Mouse (Mus musculus) forebrain, embryonic 13.5 days (tissue): Measurements from ENCODE around the gene Itgav. TPM values are rescaled to one million over a fixed set of nuclear protein-coding genes. Genes with fewer than 3 reads are reported as not detected.

Experiments
- ATAC-seq: fragments of 200-750 bp; cut with Nextera tagmentation; 2 replicates; pipeline ENCODE4 v1.8.0; 2017
- H3K27ac ChIP-seq: fragments of 300-500 bp; sonication (generic); 2 replicates; pipeline ENCODE4 v1.5.1; 2015; ENCODE audit warnings: inconsistent platforms, mild to moderate bottlenecking, moderate library complexity
- H3K27me3 ChIP-seq: fragments of 300-500 bp; sonication (generic); 2 replicates; pipeline ENCODE4 v1.6.1; 2015; ENCODE audit warnings: mild to moderate bottlenecking, inconsistent platforms
- H3K36me3 ChIP-seq: fragments of 300-500 bp; sonication (generic); 2 replicates; pipeline ENCODE4 v1.6.1; 2015; ENCODE audit warnings: mild to moderate bottlenecking, inconsistent platforms; ENCODE audit not compliant: poor library complexity, severe bottlenecking
- H3K4me1 ChIP-seq: fragments of 300-500 bp; sonication (generic); 2 replicates; pipeline ENCODE4 v1.6.1; 2015; ENCODE audit warnings: inconsistent platforms
- H3K4me2 ChIP-seq: fragments of 300-500 bp; sonication (generic); 2 replicates; pipeline ENCODE4 v1.6.1; 2015; ENCODE audit warnings: inconsistent platforms, mild to moderate bottlenecking, moderate library complexity
- H3K4me3 ChIP-seq: fragments of 300-500 bp; sonication (generic); 2 replicates; pipeline ENCODE4 v1.5.1; 2015; ENCODE audit warnings: mild to moderate bottlenecking, inconsistent platforms
- H3K9ac ChIP-seq: fragments of 300-500 bp; sonication (generic); 2 replicates; pipeline ENCODE4 v1.6.1; 2015; ENCODE audit warnings: mild to moderate bottlenecking, inconsistent platforms
- H3K9me3 ChIP-seq: fragments of 300-500 bp; sonication (generic); replicated peaks from 2 replicates; pipeline ENCODE4 v1.6.1; 2016; ENCODE audit warnings: inconsistent platforms
- WGBS: fragments of 180-500 bp; shearing (Covaris S2); methylation state at CpG from one replicate; pipeline ENCODE4 v1.1.7; 2015; 5-methylcytosine and 5-hydroxymethylcytosine counted together
- polyA plus RNA-seq: library from polyadenylated mRNA; unstranded; fragments of >200 nt; fragmentation: Nextera tagmentation; extraction: Ambion mirVana; gene quantifications from 2 replicates; pipeline ENCODE4 v1.2.1, GENCODE M21; 2015

Itgav gene
- 24.0 and 24.9 TPM in 2 replicates for polyA plus RNA-seq

DNA sequence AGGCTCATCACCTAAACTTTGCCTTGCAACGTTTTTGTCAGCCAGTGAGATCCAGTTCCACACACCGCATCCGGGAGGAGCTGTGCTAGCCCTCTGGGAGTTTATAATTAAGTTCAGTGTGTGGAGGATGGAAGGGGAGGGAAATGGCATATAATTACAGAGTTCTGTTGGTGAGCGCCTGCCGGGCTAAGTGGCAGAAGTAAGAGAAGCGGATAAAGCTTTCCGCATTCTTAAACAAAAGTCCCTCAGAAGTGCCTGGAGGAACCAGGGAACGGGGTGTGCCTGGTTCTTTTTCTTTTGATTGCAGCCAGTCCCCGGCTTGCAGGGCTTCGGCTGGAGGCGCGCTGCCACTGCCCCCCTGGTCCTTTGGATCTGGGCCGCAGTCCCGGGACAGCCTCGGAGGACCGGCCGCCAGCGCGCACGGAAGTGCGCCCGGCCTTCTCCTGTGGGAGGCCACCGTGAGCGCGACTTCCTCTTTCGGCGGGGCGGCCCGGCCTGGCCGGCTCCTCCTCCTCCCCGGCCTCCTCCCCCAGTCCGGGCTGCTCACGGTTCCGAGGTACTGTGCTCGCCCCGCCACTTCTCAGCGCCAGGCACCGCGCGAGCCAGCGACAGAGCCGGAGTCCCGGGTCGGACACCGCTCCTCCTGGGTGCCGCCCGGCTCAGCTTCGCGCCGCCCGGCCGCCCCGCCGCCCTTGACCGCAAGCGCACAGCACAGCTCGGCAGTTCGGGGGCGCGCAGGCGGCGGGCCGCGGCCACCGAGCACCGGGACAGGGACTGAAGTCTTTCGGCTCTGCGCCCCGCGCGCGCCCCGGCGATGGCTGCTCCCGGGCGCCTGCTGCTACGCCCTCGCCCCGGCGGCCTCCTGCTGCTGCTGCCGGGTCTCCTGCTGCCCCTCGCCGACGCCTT lies at the start of gene Itgav:
Gene Itgav (plus strand): TSS at position 477 of the 906 bp plus-strand sequence.
- Histone ChIP-seq H3K4me2 (peak within 1 kb of the TSS; percentile 87), H3K27me3 (no peaks in the 10 kb centered on the region), H3K36me3 (no peaks in the 10 kb centered on the region), H3K9ac (peak within 1 kb of the TSS; percentile 82), H3K9me3 (no peaks in the 10 kb centered on the region), H3K4me3 (peak within 1 kb of the TSS; percentile 75), H3K27ac (peak within 1 kb of the TSS; percentile 85), H3K4me1 (peaks cover 22% of the 10 kb centered on the region)
- peak; percentile 96 for ATAC-seq
- under 1% methylated on average over 48 of the region's 84 CpGs for WGBS

DNA sequence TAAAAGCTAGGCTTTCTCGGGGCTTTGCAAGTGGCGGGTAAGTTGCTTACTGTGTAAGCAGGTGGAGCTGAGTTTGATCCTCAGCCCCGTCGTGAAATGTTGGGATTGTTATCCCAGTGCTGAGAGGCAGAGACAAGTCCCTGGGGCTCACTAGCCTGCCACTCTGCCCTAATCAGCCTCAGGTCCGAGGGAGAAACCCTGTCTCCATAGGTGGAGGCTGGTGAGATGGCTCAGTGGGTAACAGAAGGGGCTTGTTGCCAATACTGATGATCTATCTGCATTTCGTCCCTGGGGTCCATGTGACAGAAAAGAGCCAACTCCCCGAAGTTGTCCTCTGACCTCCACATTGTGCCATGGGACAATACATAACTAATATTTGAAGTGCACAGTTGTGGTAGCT lies 49.8 kb upstream of the Itgav start:
- peaks cover 6% of the 10 kb centered on the region; the same call in 1 of the 2 replicates for H3K36me3 ChIP-seq
- no peaks in the 10 kb centered on the region for H3K27me3 ChIP-seq
- H3K27ac ChIP-seq, result no peak overlapping the region
- 81% methylated on average over 7 of the region's 7 CpGs for WGBS
- no peak overlapping the region for H3K9ac ChIP-seq
- H3K4me3 ChIP-seq, result no peak overlapping the region
- no peak for ATAC-seq
- no peaks in the 10 kb centered on the region for H3K4me1 ChIP-seq
- no peaks in the 10 kb centered on the region for H3K9me3 ChIP-seq
- no peak overlapping the region for H3K4me2 ChIP-seq

DNA sequence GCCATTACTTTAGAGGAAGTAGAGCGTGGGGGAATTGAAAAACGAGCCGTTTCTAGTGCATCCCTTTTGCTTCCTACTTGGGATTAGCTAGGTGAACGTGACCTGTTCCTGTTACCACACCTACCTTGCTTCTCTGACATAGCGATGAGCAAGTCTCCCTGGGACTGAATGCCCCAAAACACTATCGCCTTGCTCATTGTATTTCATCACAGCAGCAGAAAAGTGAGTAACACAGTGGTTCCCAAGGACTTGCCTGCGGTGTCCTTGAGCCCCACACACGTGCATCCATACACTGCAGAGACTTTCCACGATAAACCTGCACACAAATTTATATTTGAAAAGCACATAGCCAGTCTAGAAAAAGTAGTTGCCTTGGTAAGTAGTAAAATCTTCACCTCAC lies 49.3 kb upstream of the Itgav start:
- ATAC-seq, result no peak
- H3K4me2 ChIP-seq, result no peak overlapping the region

DNA sequence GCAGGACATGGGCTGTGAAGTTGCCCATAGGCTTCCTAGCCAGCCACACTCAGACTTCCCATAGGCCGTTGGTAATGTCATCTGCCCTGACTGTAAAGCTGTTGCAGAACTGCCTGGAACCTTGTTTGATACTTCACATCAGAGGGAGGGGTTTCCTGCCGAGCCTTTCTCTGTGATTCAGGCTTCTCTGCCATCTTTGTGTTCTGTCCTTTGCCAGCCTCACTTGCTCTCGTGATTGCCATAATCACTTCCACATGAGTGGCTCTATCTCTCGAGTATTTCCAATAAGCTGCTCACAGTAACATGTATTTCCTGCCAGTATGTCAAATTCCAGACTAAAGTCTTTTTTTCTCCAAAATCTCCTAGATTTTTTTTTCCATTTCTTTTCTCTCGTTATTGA lies 48.5 kb upstream of the Itgav start:
- H3K27me3 ChIP-seq, result no peaks in the 10 kb centered on the region
- H3K4me1 ChIP-seq, result no peaks in the 10 kb centered on the region
- no peak overlapping the region for H3K9ac ChIP-seq
- H3K36me3 ChIP-seq, result peaks cover 6% of the 10 kb centered on the region; the same call in 1 of the 2 replicates
- H3K9me3 ChIP-seq, result no peaks in the 10 kb centered on the region
- peak; percentile 34; the same call in 1 of the 2 replicates for ATAC-seq
- no peak overlapping the region for H3K4me3 ChIP-seq
- H3K4me2 ChIP-seq, result no peak overlapping the region
- 40% methylated on average over 5 of the region's 5 CpGs for WGBS
- H3K27ac ChIP-seq, result 0 out of 2 replicates have a peak overlapping the region, but pooled peaks have one; percentile 15

More for the DNA sequence above, 49.3 kb upstream of the Itgav start:
- Histone ChIP-seq H3K27ac (no peak overlapping the region), H3K4me1 (no peaks in the 10 kb centered on the region), H3K36me3 (peaks cover 6% of the 10 kb centered on the region; the same call in 1 of the 2 replicates), H3K9ac (no peak overlapping the region), H3K27me3 (no peaks in the 10 kb centered on the region), H3K4me3 (no peak overlapping the region), H3K9me3 (no peaks in the 10 kb centered on the region)
- 89% methylated on average over 9 of the region's 9 CpGs for WGBS

DNA sequence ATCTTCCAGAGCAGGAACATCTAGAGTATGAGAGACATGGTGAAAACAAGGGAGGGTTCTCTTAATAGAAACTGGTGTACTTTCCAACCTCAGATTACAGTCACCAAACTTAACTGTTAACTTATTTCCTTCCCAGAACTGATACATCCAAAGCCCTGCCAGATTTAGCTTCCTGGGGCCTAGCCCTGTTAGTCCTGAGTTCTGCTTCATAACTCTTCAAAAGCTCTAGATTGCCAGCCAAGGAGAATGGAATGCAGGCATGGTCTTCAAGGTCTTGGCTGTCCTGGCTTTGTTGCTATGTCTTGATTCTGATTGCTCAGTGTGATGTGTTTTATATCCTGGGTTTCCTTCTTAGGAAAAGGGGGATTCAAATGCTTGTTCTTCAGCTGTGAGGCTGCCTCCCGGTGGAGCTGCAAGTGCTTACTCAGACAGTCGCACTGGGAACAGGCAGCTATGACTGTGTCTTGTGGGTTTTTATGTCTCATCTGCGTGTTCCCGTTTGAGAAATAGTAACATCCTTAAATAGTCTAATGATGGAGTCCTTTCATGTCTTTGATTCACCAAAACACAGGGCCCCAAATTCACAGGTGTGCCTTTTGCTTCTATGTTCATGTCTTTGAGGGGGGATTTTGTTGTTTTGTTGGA lies 47.8 kb upstream of the Itgav start:
- Histone ChIP-seq H3K4me1 (no peaks in the 10 kb centered on the region), H3K27me3 (no peaks in the 10 kb centered on the region), H3K4me3 (no peak overlapping the region), H3K9me3 (no peaks in the 10 kb centered on the region), H3K36me3 (peaks cover 6% of the 10 kb centered on the region; the same call in 1 of the 2 replicates), H3K4me2 (no peak overlapping the region), H3K27ac (no peak overlapping the region), H3K9ac (no peak overlapping the region)
- 85% methylated on average over 4 of the region's 4 CpGs for WGBS
- no peak for ATAC-seq

DNA sequence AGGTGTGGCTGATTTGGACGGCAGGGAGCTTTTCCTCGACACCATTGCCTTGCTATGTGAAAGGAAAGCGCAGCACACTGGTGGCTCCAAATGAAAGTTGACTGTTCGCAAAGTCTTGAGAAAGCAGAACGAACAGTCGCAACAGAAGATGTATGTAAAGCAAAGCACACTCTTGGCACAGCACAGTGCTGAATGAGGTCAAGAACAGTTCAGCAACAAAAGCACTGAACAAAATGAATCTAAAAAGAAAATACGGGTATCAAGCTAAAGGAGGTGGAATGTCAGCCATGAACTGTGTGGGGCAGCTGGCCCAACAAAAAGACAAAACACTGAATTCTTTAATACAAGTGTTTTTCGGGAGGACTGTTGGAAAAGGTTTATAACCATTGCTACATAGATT lies 42.9 kb upstream of the Itgav start:
- Histone ChIP-seq H3K4me2 (no peak overlapping the region), H3K4me3 (no peak overlapping the region), H3K9me3 (no peaks in the 10 kb centered on the region), H3K36me3 (no peaks in the 10 kb centered on the region), H3K9ac (no peak overlapping the region), H3K27ac (no peak overlapping the region), H3K4me1 (no peaks in the 10 kb centered on the region), H3K27me3 (no peaks in the 10 kb centered on the region)
- ATAC-seq, result no peak
- WGBS, result 83% methylated on average over 8 of the region's 8 CpGs

DNA sequence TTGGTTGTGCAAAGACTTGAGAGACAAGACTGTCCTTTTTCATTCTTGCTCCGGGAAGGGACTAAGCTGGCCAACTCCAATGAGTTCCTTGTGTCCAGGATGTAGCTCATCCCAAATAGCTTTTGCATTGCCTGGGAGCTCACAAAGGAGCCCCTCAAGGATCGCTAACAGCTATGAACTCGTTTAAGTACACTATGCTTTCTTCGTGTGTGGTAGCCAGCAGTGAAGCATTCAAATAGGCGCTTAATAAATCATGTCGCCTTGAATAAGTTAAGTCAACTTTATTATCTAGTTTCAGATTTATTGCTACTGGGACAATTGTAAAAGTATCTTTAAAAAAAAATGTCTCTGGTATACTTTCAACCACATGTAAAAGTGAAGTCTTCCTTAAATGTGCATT lies 42.4 kb upstream of the Itgav start:
- Histone ChIP-seq H3K9ac (no peak overlapping the region), H3K4me3 (no peak overlapping the region), H3K27me3 (no peaks in the 10 kb centered on the region), H3K27ac (no peak overlapping the region), H3K4me2 (no peak overlapping the region), H3K36me3 (no peaks in the 10 kb centered on the region), H3K9me3 (no peaks in the 10 kb centered on the region), H3K4me1 (no peaks in the 10 kb centered on the region)
- no peak for ATAC-seq
- 79% methylated on average over 6 of the region's 6 CpGs for WGBS

DNA sequence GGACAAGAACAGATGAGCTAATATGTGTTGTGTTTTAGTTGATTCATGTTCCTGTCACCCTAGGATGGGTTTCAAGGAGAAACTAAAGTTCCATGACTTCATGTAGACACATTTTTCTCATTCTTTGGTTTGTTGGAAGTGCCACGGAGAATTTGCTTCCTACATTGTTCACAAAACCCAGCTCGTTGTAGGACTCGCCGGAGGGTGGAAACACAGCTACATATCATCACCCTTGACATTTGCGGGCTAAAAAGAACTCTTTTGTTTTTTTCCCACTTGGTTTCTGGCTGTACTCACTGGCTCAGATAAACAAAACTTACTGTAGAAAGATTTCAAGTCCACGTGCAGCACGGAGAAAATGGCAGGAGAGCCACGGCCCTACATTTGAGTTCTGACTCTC lies 41.9 kb upstream of the Itgav start:
- Histone ChIP-seq H3K4me3 (no peak overlapping the region), H3K4me1 (no peaks in the 10 kb centered on the region), H3K9ac (no peak overlapping the region), H3K9me3 (no peaks in the 10 kb centered on the region), H3K27me3 (no peaks in the 10 kb centered on the region), H3K27ac (no peak overlapping the region), H3K36me3 (no peaks in the 10 kb centered on the region), H3K4me2 (no peak overlapping the region)
- ATAC-seq, result no peak
- WGBS, result 94% methylated on average over 8 of the region's 8 CpGs

DNA sequence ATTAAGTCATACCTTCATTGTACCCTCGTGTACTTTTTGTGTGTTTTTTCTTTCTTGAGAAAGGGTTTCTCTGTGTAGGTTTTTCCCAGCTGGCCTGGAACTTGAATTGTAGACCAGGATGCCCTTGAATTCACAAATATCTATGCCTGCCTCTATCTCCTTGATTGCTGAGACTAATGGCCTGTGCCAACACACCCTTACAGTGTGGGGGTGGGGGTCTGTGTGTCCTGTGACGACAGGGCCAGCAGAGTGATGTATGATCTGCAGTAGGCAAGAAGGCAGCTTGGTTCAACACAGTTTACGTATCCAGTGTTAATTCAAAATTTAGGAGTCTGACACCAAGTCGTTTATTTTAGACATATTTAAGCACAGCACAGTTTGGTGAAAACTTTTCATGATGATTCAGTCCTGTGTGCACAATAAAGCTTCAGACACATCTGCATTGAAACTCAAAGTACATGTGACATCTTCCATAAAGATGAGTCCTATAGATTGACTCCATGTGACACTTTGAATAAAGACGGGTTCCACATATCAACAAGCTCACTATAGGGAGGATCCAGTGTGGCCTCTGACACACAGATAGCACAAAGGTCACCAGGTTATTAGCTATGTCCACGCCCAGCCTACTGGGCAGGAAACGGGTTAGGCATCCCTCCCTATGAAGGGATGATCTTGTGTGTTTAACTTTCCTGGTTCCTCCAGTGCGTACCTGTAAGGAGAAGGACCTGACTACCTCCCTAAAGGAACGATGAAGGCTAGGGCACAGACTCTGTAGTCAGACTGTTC lies 40.3 kb upstream of the Itgav start:
- Histone ChIP-seq H3K4me2 (no peak overlapping the region), H3K36me3 (no peaks in the 10 kb centered on the region), H3K9me3 (no peaks in the 10 kb centered on the region; the same call in 1 of the 2 replicates), H3K4me3 (no peak overlapping the region), H3K4me1 (no peaks in the 10 kb centered on the region), H3K27ac (no peak overlapping the region), H3K9ac (no peak overlapping the region), H3K27me3 (no peaks in the 10 kb centered on the region)
- ATAC-seq, result no peak
- 91% methylated on average over 9 of the region's 9 CpGs for WGBS

DNA sequence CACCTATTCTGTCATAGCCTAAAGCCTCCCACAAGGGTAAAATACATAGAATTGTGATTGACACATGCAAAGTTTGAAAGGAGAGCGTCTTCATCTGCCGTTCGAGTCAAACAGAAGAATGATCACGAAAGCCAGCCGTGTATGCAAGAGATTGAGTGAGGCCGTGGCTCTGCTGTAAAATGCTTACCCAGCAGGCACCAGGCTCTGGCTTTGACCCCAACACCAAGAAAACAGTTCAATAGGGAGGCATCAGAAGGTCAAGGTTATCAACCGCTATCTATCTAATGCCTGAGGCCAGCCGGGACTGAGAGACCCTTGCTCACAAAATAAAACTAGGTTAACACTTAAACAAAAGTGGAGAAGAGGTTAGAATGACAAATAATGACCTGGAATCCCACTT lies 39.5 kb upstream of the Itgav start:
- 93% methylated on average over 8 of the region's 8 CpGs for WGBS
- no peak overlapping the region for H3K9ac ChIP-seq
- H3K4me2 ChIP-seq, result no peak overlapping the region
- no peaks in the 10 kb centered on the region; the same call in 1 of the 2 replicates for H3K9me3 ChIP-seq
- peaks cover 3% of the 10 kb centered on the region; the same call in 1 of the 2 replicates for H3K36me3 ChIP-seq
- no peaks in the 10 kb centered on the region for H3K27me3 ChIP-seq
- H3K4me1 ChIP-seq, result no peaks in the 10 kb centered on the region
- H3K4me3 ChIP-seq, result no peak overlapping the region
- ATAC-seq, result no peak
- H3K27ac ChIP-seq, result no peak overlapping the region

DNA sequence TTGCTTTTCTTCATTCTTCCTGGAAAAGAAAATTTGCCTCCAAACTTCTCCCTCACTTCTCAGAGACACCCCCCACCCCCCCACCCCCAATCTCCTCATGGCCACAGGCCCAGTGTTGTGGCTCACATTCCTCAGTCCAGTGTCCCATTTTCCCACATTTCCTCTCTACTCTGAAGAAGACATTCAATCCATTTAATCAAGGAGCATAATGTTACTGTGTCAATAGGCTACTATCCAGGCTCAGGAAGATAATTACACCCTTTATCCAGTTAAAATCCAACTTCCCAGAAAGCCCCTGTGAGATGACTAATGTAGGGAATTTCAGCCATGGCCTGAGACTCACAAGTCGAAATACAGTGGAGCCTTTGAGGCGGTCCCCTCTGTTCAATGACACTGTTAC lies 33.8 kb upstream of the Itgav start:
- WGBS, result 76% methylated on average over 2 of the region's 2 CpGs
- H3K27me3 ChIP-seq, result no peaks in the 10 kb centered on the region
- H3K9ac ChIP-seq, result no peak overlapping the region
- H3K4me1 ChIP-seq, result peaks cover 13% of the 10 kb centered on the region
- H3K36me3 ChIP-seq, result peaks cover 3% of the 10 kb centered on the region; the same call in 1 of the 2 replicates
- no peak overlapping the region for H3K27ac ChIP-seq
- no peak overlapping the region for H3K4me3 ChIP-seq
- no peaks in the 10 kb centered on the region; the same call in 1 of the 2 replicates for H3K9me3 ChIP-seq
- ATAC-seq, result no peak
- no peak overlapping the region for H3K4me2 ChIP-seq
